Mouse (Mus musculus): Measurements from ENCODE around the gene Gm13276. TPM values are rescaled to one million over a fixed set of nuclear protein-coding genes. Genes with fewer than 3 reads are reported as not detected.

The Gm13276 gene
- polyA plus RNA-seq, 1 experiment from 2014 or later, result not detected

Other genes with a start within 250 kb of the Gm13276 start
- not detected in 2 replicates for gene Ifna15, start 227.5 kb upstream of the Gm13276 start, polyA plus RNA-seq (2016; fragmentation: Nextera tagmentation; extraction: Ambion mirVana)
- gene Ifna14, start 213.9 kb upstream of the Gm13276 start, polyA plus RNA-seq (2016; fragmentation: Nextera tagmentation; extraction: Ambion mirVana), result not detected in 2 replicates
- gene Ifna9, start 193.3 kb upstream of the Gm13276 start, polyA plus RNA-seq (2016; fragmentation: Nextera tagmentation; extraction: Ambion mirVana), result not detected in 2 replicates
- gene Ifna12, start 182.3 kb upstream of the Gm13276 start, polyA plus RNA-seq (2016; fragmentation: Nextera tagmentation; extraction: Ambion mirVana), result not detected in 2 replicates
- not detected in 2 replicates for gene C87499, start 151.3 kb upstream of the Gm13276 start, polyA plus RNA-seq (2016; fragmentation: Nextera tagmentation; extraction: Ambion mirVana)
- not detected in 2 replicates for gene Ifna13, start 141.2 kb upstream of the Gm13276 start, polyA plus RNA-seq (2016; fragmentation: Nextera tagmentation; extraction: Ambion mirVana)
- not detected in 2 replicates for gene Ifna16, start 108.8 kb upstream of the Gm13276 start, polyA plus RNA-seq (2016; fragmentation: Nextera tagmentation; extraction: Ambion mirVana)
- not detected in 2 replicates for gene Ifna2, start 101.8 kb upstream of the Gm13276 start, polyA plus RNA-seq (2016; fragmentation: Nextera tagmentation; extraction: Ambion mirVana)
- not detected in 2 replicates for gene Ifnab, start 94.3 kb upstream of the Gm13276 start, polyA plus RNA-seq (2016; fragmentation: Nextera tagmentation; extraction: Ambion mirVana)
- 1.1 and 1.2 TPM in 2 replicates for gene Gm26566, start 63.9 kb upstream of the Gm13276 start, polyA plus RNA-seq (2016; fragmentation: Nextera tagmentation; extraction: Ambion mirVana)
- gene Klhl9, start 63.2 kb upstream of the Gm13276 start, polyA plus RNA-seq (2016; fragmentation: Nextera tagmentation; extraction: Ambion mirVana), result 83.9 and 88.7 TPM in 2 replicates
- 0.30 TPM in 1 of 2 replicates, not detected in the other for gene Gm13271, start 30.8 kb upstream of the Gm13276 start, polyA plus RNA-seq (2016; fragmentation: Nextera tagmentation; extraction: Ambion mirVana)
- 0.28 and 0.36 TPM in 2 replicates for gene Gm13283, start 25.6 kb upstream of the Gm13276 start, polyA plus RNA-seq (2016; fragmentation: Nextera tagmentation; extraction: Ambion mirVana)
- not detected in 2 replicates for gene Gm13290, start 11.9 kb upstream of the Gm13276 start, polyA plus RNA-seq (2016; fragmentation: Nextera tagmentation; extraction: Ambion mirVana)
- gene Gm13289, start 8.8 kb upstream of the Gm13276 start, polyA plus RNA-seq (2016; fragmentation: Nextera tagmentation; extraction: Ambion mirVana), result not detected in 2 replicates
- not detected in 2 replicates for gene Gm13272, start 5.9 kb upstream of the Gm13276 start, polyA plus RNA-seq (2016; fragmentation: Nextera tagmentation; extraction: Ambion mirVana)
- gene Ifnz, start 3.6 kb upstream of the Gm13276 start, polyA plus RNA-seq (2016; fragmentation: Nextera tagmentation; extraction: Ambion mirVana), result 0.21 TPM in 1 of 2 replicates, not detected in the other
- not detected in 2 replicates for gene Gm13277, start 2.9 kb downstream of the Gm13276 start, polyA plus RNA-seq (2016; fragmentation: Nextera tagmentation; extraction: Ambion mirVana)
- not detected in 2 replicates for gene Gm13278, start 5.8 kb downstream of the Gm13276 start, polyA plus RNA-seq (2016; fragmentation: Nextera tagmentation; extraction: Ambion mirVana)
- gene Gm13275, start 8.8 kb downstream of the Gm13276 start, polyA plus RNA-seq (2016; fragmentation: Nextera tagmentation; extraction: Ambion mirVana), result not detected in 2 replicates
- gene Gm13279, start 11.7 kb downstream of the Gm13276 start, polyA plus RNA-seq (2016; fragmentation: Nextera tagmentation; extraction: Ambion mirVana), result not detected in 2 replicates
- 0.34 and 0.79 TPM in 2 replicates for gene Gm13285, start 14.0 kb downstream of the Gm13276 start, polyA plus RNA-seq (2016; fragmentation: Nextera tagmentation; extraction: Ambion mirVana)
- not detected in 2 replicates for gene Gm13287, start 17.5 kb downstream of the Gm13276 start, polyA plus RNA-seq (2016; fragmentation: Nextera tagmentation; extraction: Ambion mirVana)
- gene Gm13288, start 19.8 kb downstream of the Gm13276 start, polyA plus RNA-seq (2016; fragmentation: Nextera tagmentation; extraction: Ambion mirVana), result not detected in 2 replicates
- gene Ifna7, start 30.5 kb downstream of the Gm13276 start, polyA plus RNA-seq (2016; fragmentation: Nextera tagmentation; extraction: Ambion mirVana), result not detected in 2 replicates
- not detected in 2 replicates for gene Ifna11, start 34.2 kb downstream of the Gm13276 start, polyA plus RNA-seq (2016; fragmentation: Nextera tagmentation; extraction: Ambion mirVana)
- gene Ifna6, start 41.7 kb downstream of the Gm13276 start, polyA plus RNA-seq (2016; fragmentation: Nextera tagmentation; extraction: Ambion mirVana), result not detected in 2 replicates
- not detected in 2 replicates for gene Ifna5, start 49.8 kb downstream of the Gm13276 start, polyA plus RNA-seq (2016; fragmentation: Nextera tagmentation; extraction: Ambion mirVana)
- gene Ifna4, start 56.2 kb downstream of the Gm13276 start, polyA plus RNA-seq (2016; fragmentation: Nextera tagmentation; extraction: Ambion mirVana), result not detected in 2 replicates
- not detected in 2 replicates for gene Ifna1, start 64.4 kb downstream of the Gm13276 start, polyA plus RNA-seq (2016; fragmentation: Nextera tagmentation; extraction: Ambion mirVana)
- not detected in 2 replicates for gene Ifne, start 94.5 kb downstream of the Gm13276 start, polyA plus RNA-seq (2016; fragmentation: Nextera tagmentation; extraction: Ambion mirVana)